Mouse (Mus musculus): ENCODE measurements around the gene Fryl. TPM values are rescaled to one million over a fixed set of nuclear protein-coding genes. Genes with fewer than 3 reads are reported as not detected.
"Not testable (repeated sequence)": the region's sequence is repeated elsewhere in the genome, so short reads cannot be mapped to it uniquely, and the experiment has no call there.

The Fryl gene
- polyA plus RNA-seq, 1 experiment: 107 TPM

GRCm38 (mm10) chr5:73004046-73004445 lies 252.4 kb downstream of the Fryl start:
- Histone ChIP-seq H3K4me1 (replicated peaks; ENCODE audit: control insufficient read depth, insufficient read depth, low read length) (no peaks in the 10 kb centered on the region), H3K4me3 (ENCODE audit: control insufficient read depth, insufficient read depth, low read length) (no peak overlapping the region), H3K27me3 (ENCODE audit: control insufficient read depth, insufficient read depth, low read length) (peaks cover 7% of the 10 kb centered on the region), H3K27ac (ENCODE audit: control insufficient read depth, insufficient read depth, low read length) (no peak overlapping the region), H3K36me3 (ENCODE audit: control insufficient read depth, insufficient read depth, low read length) (no peaks in the 10 kb centered on the region)
- no peak for DNase-seq
- TF ChIP-seq CTCF (IDR thresholded peaks at IDR 0.05; ENCODE audit: borderline replicate concordance, control insufficient read depth, extremely low read depth, insufficient read depth, low read length, poor library complexity): no peak
- no peak for TF ChIP-seq POLR2A (IDR thresholded peaks at IDR 0.05; ENCODE audit: control insufficient read depth, extremely low read depth, insufficient read depth, low read length, poor library complexity)
- WGBS: 94% methylated on average over 5 of the region's 5 CpGs

GRCm38 (mm10) chr5:72998546-72998945 lies 257.9 kb downstream of the Fryl start:
- H3K4me3 ChIP-seq (ENCODE audit: control insufficient read depth, insufficient read depth, low read length); H3K4me1 ChIP-seq (replicated peaks; ENCODE audit: control insufficient read depth, insufficient read depth, low read length); H3K27me3 ChIP-seq (ENCODE audit: control insufficient read depth, insufficient read depth, low read length); DNase-seq; H3K36me3 ChIP-seq (ENCODE audit: control insufficient read depth, insufficient read depth, low read length); H3K27ac ChIP-seq (ENCODE audit: control insufficient read depth, insufficient read depth, low read length): not testable (repeated sequence)
- 96% methylated on average over 1 of the region's 1 CpGs for WGBS

- DNase-seq: no peak
- Histone ChIP-seq H3K4me3 (ENCODE audit: control insufficient read depth, insufficient read depth, low read length) (no peak overlapping the region), H3K4me1 (replicated peaks; ENCODE audit: control insufficient read depth, insufficient read depth, low read length) (no peaks in the 10 kb centered on the region), H3K27ac (ENCODE audit: control insufficient read depth, insufficient read depth, low read length) (no peak overlapping the region), H3K36me3 (ENCODE audit: control insufficient read depth, insufficient read depth, low read length) (no peaks in the 10 kb centered on the region), H3K27me3 (ENCODE audit: control insufficient read depth, insufficient read depth, low read length) (no peaks in the 10 kb centered on the region)
- TF ChIP-seq CTCF (IDR thresholded peaks at IDR 0.05; ENCODE audit: borderline replicate concordance, control insufficient read depth, extremely low read depth, insufficient read depth, low read length, poor library complexity) (no peak), POLR2A (IDR thresholded peaks at IDR 0.05; ENCODE audit: control insufficient read depth, extremely low read depth, insufficient read depth, low read length, poor library complexity) (no peak)
- 79% methylated on average over 10 of the region's 10 CpGs for WGBS
These were observed 261.0 kb downstream of the Fryl start for GRCm38 (mm10) chr5:72995379-72995778.

DNA sequence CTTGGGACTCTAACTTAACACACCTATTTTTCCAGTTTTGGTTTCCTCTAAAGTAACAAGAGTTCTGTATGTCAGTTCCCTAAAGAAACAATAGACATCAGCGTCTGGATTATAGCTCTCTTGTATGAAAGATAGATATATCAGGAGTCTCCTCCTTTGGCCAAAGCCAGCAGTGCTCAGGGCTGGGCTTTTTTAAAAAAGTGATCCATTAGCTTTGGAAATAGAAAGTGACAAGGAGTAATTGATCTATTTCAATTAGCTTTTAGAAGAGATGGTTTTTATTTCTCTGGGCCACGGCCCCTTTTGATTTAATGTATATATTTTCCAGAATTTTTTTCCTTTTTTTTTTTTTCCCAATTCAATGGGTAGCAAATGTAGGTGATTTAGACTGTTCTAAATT lies 261.5 kb downstream of the Fryl start:
- H3K4me1 ChIP-seq (replicated peaks; ENCODE audit: control insufficient read depth, insufficient read depth, low read length): no peaks in the 10 kb centered on the region
- no peaks in the 10 kb centered on the region for H3K27me3 ChIP-seq (ENCODE audit: control insufficient read depth, insufficient read depth, low read length)
- 85% methylated on average over 2 of the region's 2 CpGs for WGBS
- DNase-seq: no peak
- no peak overlapping the region for H3K27ac ChIP-seq (ENCODE audit: control insufficient read depth, insufficient read depth, low read length)
- no peak overlapping the region for H3K4me3 ChIP-seq (ENCODE audit: control insufficient read depth, insufficient read depth, low read length)
- TF ChIP-seq POLR2A (IDR thresholded peaks at IDR 0.05; ENCODE audit: control insufficient read depth, extremely low read depth, insufficient read depth, low read length, poor library complexity) (no peak), CTCF (IDR thresholded peaks at IDR 0.05; ENCODE audit: borderline replicate concordance, control insufficient read depth, extremely low read depth, insufficient read depth, low read length, poor library complexity) (no peak)
- no peaks in the 10 kb centered on the region for H3K36me3 ChIP-seq (ENCODE audit: control insufficient read depth, insufficient read depth, low read length)

- no peaks in the 10 kb centered on the region for H3K27me3 ChIP-seq (ENCODE audit: control insufficient read depth, insufficient read depth, low read length)
- TF ChIP-seq POLR2A (IDR thresholded peaks at IDR 0.05; ENCODE audit: control insufficient read depth, extremely low read depth, insufficient read depth, low read length, poor library complexity) (no peak), CTCF (IDR thresholded peaks at IDR 0.05; ENCODE audit: borderline replicate concordance, control insufficient read depth, extremely low read depth, insufficient read depth, low read length, poor library complexity) (no peak)
- no peak for DNase-seq
- H3K36me3 ChIP-seq (ENCODE audit: control insufficient read depth, insufficient read depth, low read length): no peaks in the 10 kb centered on the region
- no peaks in the 10 kb centered on the region for H3K4me1 ChIP-seq (replicated peaks; ENCODE audit: control insufficient read depth, insufficient read depth, low read length)
- no peak overlapping the region for H3K4me3 ChIP-seq (ENCODE audit: control insufficient read depth, insufficient read depth, low read length)
- H3K27ac ChIP-seq (ENCODE audit: control insufficient read depth, insufficient read depth, low read length): no peak overlapping the region
- WGBS: 93% methylated on average over 8 of the region's 8 CpGs
These were observed 262.0 kb downstream of the Fryl start for GRCm38 (mm10) chr5:72994424-72994823.

- no peaks in the 10 kb centered on the region for H3K27me3 ChIP-seq (ENCODE audit: control insufficient read depth, insufficient read depth, low read length)
- H3K4me1 ChIP-seq (replicated peaks; ENCODE audit: control insufficient read depth, insufficient read depth, low read length): no peaks in the 10 kb centered on the region
- no peak overlapping the region for H3K4me3 ChIP-seq (ENCODE audit: control insufficient read depth, insufficient read depth, low read length)
- DNase-seq: no peak
- no peak overlapping the region for H3K27ac ChIP-seq (ENCODE audit: control insufficient read depth, insufficient read depth, low read length)
- WGBS: 95% methylated on average over 1 of the region's 1 CpGs
- no peaks in the 10 kb centered on the region for H3K36me3 ChIP-seq (ENCODE audit: control insufficient read depth, insufficient read depth, low read length)
- no peak for TF ChIP-seq CTCF (IDR thresholded peaks at IDR 0.05; ENCODE audit: borderline replicate concordance, control insufficient read depth, extremely low read depth, insufficient read depth, low read length, poor library complexity)
- TF ChIP-seq POLR2A (IDR thresholded peaks at IDR 0.05; ENCODE audit: control insufficient read depth, extremely low read depth, insufficient read depth, low read length, poor library complexity): no peak
These were observed 263.9 kb downstream of the Fryl start for GRCm38 (mm10) chr5:72992474-72992873.

DNA sequence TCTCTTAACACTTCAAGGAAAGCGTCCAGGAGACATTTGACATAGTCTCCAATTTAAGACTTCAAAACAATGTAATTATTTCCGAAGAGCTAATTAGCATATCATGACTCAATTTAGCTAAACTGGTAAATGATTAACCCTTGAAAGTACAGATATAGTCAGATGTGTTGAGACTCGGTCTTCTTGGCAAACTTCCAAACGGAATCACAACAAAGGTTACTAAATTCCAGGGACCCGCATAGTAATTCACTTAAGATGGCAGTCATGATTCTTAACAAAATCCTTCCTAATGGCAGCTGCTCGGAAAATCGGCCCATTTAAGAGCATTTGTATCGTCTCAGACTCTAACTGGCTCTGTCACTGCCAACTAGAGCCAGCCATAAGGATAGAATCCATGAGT lies 266.7 kb downstream of the Fryl start:
- no peaks in the 10 kb centered on the region for H3K27me3 ChIP-seq (ENCODE audit: control insufficient read depth, insufficient read depth, low read length)
- H3K27ac ChIP-seq (ENCODE audit: control insufficient read depth, insufficient read depth, low read length): no peak overlapping the region
- no peaks in the 10 kb centered on the region for H3K4me1 ChIP-seq (replicated peaks; ENCODE audit: control insufficient read depth, insufficient read depth, low read length)
- TF ChIP-seq POLR2A (IDR thresholded peaks at IDR 0.05; ENCODE audit: control insufficient read depth, extremely low read depth, insufficient read depth, low read length, poor library complexity) (no peak), CTCF (IDR thresholded peaks at IDR 0.05; ENCODE audit: borderline replicate concordance, control insufficient read depth, extremely low read depth, insufficient read depth, low read length, poor library complexity) (no peak)
- H3K4me3 ChIP-seq (ENCODE audit: control insufficient read depth, insufficient read depth, low read length): no peak overlapping the region
- no peaks in the 10 kb centered on the region for H3K36me3 ChIP-seq (ENCODE audit: control insufficient read depth, insufficient read depth, low read length)
- DNase-seq: no peak
- 92% methylated on average over 8 of the region's 8 CpGs for WGBS
